Mouse (Mus musculus) forebrain, postnatal 0 days (tissue): ENCODE data around the gene Sh3bp4. TPM values are rescaled to one million over a fixed set of nuclear protein-coding genes. Genes with fewer than 3 reads are reported as not detected.

Experiments
- ATAC-seq: fragments of 200-750 bp; cut with Nextera tagmentation; 2 replicates; pipeline ENCODE4 v1.8.0; 2017; ENCODE audit warnings: mild to moderate bottlenecking, moderate library complexity
- DNase-seq: peaks from one replicate; pipeline ENCODE4 v3.0.0-alpha.2; 2015
- H3K27ac ChIP-seq: fragments of 300-500 bp; sonication (generic); 2 replicates; pipeline ENCODE4 v1.5.1; 2014; ENCODE audit warnings: low read depth, mild to moderate bottlenecking, antibody characterized with exemption, low read length, moderate library complexity, mixed read lengths
- H3K27me3 ChIP-seq: fragments of 300-500 bp; sonication (generic); 2 replicates; pipeline ENCODE4 v1.6.1; 2014; ENCODE audit warnings: mild to moderate bottlenecking, low read length, mixed read lengths; ENCODE audit not compliant: insufficient read depth
- H3K36me3 ChIP-seq: fragments of 300-500 bp; sonication (generic); 2 replicates; pipeline ENCODE4 v1.6.1; 2014; ENCODE audit warnings: mild to moderate bottlenecking, moderate library complexity; ENCODE audit not compliant: insufficient read depth
- H3K4me1 ChIP-seq: fragments of 300-500 bp; sonication (generic); 2 replicates; pipeline ENCODE4 v1.6.1; 2014; ENCODE audit warnings: antibody characterized with exemption; ENCODE audit not compliant: insufficient read depth
- H3K4me2 ChIP-seq: fragments of 300-500 bp; sonication (generic); 2 replicates; pipeline ENCODE4 v1.6.1; 2014; ENCODE audit warnings: low read depth, mild to moderate bottlenecking, moderate library complexity
- H3K4me3 ChIP-seq: fragments of 300-500 bp; sonication (generic); 2 replicates; pipeline ENCODE4 v1.5.1; 2014; ENCODE audit warnings: low read depth, low read length, mixed read lengths
- H3K9ac ChIP-seq: fragments of 300-500 bp; sonication (generic); 2 replicates; pipeline ENCODE4 v1.6.1; 2014; ENCODE audit warnings: mild to moderate bottlenecking
- H3K9me3 ChIP-seq: fragments of 300-500 bp; sonication (generic); 2 replicates; pipeline ENCODE4 v1.6.1; 2016; ENCODE audit warnings: low read length
- CTCF ChIP-seq: sonication (generic); IDR thresholded peaks from 2 replicates; pipeline ENCODE4 v1.5.1; 2016; ENCODE audit warnings: antibody characterized with exemption, control low read depth, low read depth
- WGBS: fragments of 180-500 bp; shearing (Covaris S2); extraction: QIAGEN DNeasy Blood & Tissue Kit; methylation state at CpG from one replicate; pipeline ENCODE4 v1.1.7; 2014; 5-methylcytosine and 5-hydroxymethylcytosine counted together
- polyA plus RNA-seq: library from polyadenylated mRNA; unstranded; fragments of >200 nt; fragmentation: Nextera tagmentation; extraction: Ambion mirVana; gene quantifications from 2 replicates; pipeline ENCODE4 v1.2.1, GENCODE M21; 2015
- total RNA-seq: library from RNA; depleted of rRNA; stranded (reverse); fragments of >200 nt; gene quantifications from 2 replicates; pipeline ENCODE4 v1.2.3, GENCODE M21; 2014

Gene Sh3bp4
- total and polyA plus RNA-seq, 2 experiments from 2014 or later, result 18.9 to 29.0 TPM

DNA sequence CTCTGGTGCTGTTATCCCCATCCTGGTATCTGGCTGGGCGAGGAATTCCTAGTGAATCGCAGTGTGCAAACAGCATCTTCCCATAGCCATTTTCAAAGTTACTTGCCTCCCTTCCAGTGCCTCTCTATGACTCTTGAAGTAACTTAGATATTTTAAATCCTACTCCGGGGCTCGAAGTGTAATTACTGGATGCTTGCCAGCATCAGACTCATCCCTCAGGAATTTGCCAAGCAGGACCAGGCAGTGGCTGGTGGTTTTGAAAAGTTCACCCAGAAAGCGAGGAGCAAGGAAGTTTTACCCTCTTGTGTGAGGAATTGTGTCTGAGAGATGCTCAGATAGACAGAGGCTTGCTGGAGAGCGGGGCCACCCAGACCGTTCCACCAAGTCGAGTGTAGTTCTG is 51.3 kb downstream of the Sh3bp4 start:
- TF ChIP-seq CTCF, result no peak
- WGBS, result 55% methylated on average over 8 of the region's 8 CpGs
- DNase-seq, result no peak
- ATAC-seq, result no peak
- no peak overlapping the region for H3K4me2 ChIP-seq
- no peak overlapping the region for H3K27ac ChIP-seq
- H3K36me3 ChIP-seq, result no peaks in the 10 kb centered on the region
- no peak overlapping the region for H3K4me3 ChIP-seq
- no peaks in the 10 kb centered on the region for H3K4me1 ChIP-seq
- no peaks in the 10 kb centered on the region for H3K27me3 ChIP-seq
- no peak overlapping the region for H3K9ac ChIP-seq
- H3K9me3 ChIP-seq, result no peaks in the 10 kb centered on the region

DNA sequence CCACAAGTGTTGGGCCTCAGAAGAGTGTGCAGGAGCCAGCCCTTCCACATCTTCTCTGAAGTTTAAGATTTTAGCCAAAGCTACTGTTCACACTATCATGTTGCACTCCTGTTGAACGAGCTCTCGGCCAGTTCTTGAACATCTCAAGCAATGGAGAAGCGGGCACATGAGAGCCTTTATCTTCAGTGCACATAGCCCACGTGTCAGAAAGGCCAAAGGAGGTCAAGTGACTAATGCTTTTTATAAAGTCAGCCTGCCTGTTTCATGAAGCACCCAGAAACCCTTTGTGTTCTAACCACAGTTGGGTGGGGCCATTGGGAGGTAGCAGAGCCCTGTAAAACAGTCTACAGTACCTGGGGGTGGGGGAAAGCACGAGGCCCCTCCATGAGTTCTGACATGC is 52.2 kb downstream of the Sh3bp4 start:
- 85% methylated on average over 5 of the region's 5 CpGs for WGBS

DNA sequence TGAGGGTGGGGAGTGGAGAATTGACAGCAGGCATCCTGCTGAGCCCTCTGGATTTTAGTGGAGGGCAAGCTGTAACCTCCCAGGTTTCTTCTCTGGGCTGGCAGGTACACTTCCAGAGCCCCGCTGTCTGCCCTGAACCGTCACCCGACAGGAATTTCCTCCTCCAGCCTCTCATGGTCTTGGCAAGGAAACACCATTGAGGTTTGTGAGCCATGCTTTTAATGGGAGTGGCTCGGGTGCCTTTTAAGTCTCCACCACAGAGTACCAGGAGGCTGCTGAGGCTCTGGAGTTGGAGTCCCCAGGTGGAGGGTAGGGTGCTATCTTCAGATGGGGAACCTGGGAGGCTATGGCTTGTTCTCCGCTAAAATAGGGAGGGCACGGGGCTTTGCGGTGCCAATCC is 53.9 kb downstream of the Sh3bp4 start:
- DNase-seq (no peak), ATAC-seq (no peak)
- WGBS, result 86% methylated on average over 7 of the region's 7 CpGs
- H3K4me2 ChIP-seq, result no peak overlapping the region
- H3K36me3 ChIP-seq, result no peaks in the 10 kb centered on the region
- TF ChIP-seq CTCF, result no peak
- H3K27me3 ChIP-seq, result no peaks in the 10 kb centered on the region
- no peak overlapping the region for H3K9ac ChIP-seq
- H3K9me3 ChIP-seq, result no peaks in the 10 kb centered on the region
- H3K4me1 ChIP-seq, result no peaks in the 10 kb centered on the region
- H3K27ac ChIP-seq, result no peak overlapping the region
- no peak overlapping the region for H3K4me3 ChIP-seq

More for the DNA sequence above, 52.2 kb downstream of the Sh3bp4 start:
- Histone ChIP-seq H3K27ac (no peak overlapping the region), H3K9me3 (no peaks in the 10 kb centered on the region), H3K4me3 (no peak overlapping the region), H3K4me2 (no peak overlapping the region), H3K27me3 (no peaks in the 10 kb centered on the region), H3K4me1 (no peaks in the 10 kb centered on the region), H3K9ac (no peak overlapping the region), H3K36me3 (no peaks in the 10 kb centered on the region)
- DNase-seq, result no peak
- no peak for TF ChIP-seq CTCF
- no peak for ATAC-seq

DNA sequence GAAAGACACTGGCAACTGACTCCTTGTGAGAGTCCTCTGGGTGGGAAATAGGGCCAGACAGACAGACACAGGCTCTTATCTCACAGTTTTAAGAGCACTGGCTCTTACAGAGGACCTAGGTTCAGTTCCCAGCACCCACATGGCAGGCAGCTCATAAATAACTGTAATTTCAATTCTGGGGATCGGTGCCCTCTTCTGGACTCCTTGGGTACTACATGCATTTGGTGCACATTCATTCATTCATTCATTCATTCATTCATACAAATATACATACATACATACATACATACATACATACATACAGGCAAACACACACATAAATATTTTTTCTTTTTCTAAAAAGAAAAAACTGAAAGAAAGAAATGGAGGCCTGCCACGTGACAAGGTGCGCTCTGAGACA is 56.9 kb downstream of the Sh3bp4 start:
- no peak; the same call in 1 of the 2 replicates for TF ChIP-seq CTCF
- no peak for ATAC-seq
- 99% methylated on average over 3 of the region's 3 CpGs for WGBS

DNA sequence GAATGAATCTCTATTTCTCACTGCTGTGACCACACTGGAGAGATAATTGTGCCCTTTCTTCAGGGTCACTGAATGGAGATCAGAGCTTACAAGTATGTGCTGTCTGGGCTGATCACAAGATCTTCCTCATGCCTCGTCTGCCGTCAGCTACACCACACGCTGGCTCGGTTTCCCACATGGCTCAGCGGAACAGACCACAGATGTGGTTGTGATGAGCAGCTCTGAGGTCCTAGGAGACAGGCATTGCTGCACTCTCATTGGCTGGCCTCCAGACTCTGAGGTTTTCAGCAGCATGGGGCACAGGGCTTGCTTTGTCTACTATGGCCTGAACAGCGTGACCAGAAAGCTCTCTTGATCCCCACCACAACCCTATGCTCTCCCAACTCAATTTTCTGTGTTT is 60.2 kb downstream of the Sh3bp4 start:
- DNase-seq (no peak), ATAC-seq (no peak)
- H3K27me3 ChIP-seq, result no peaks in the 10 kb centered on the region
- no peak overlapping the region for H3K4me2 ChIP-seq
- no peak overlapping the region for H3K4me3 ChIP-seq
- H3K36me3 ChIP-seq, result no peaks in the 10 kb centered on the region
- no peak overlapping the region for H3K9ac ChIP-seq
- no peak for TF ChIP-seq CTCF
- no peaks in the 10 kb centered on the region for H3K4me1 ChIP-seq
- 72% methylated on average over 6 of the region's 6 CpGs for WGBS
- H3K9me3 ChIP-seq, result no peaks in the 10 kb centered on the region
- H3K27ac ChIP-seq, result no peak overlapping the region

More for the DNA sequence above, 56.9 kb downstream of the Sh3bp4 start:
- Histone ChIP-seq H3K9ac (no peak overlapping the region), H3K27me3 (no peaks in the 10 kb centered on the region), H3K36me3 (no peaks in the 10 kb centered on the region), H3K4me2 (no peak overlapping the region), H3K9me3 (no peaks in the 10 kb centered on the region), H3K4me1 (no peaks in the 10 kb centered on the region), H3K4me3 (no peak overlapping the region), H3K27ac (no peak overlapping the region)
- DNase-seq, result no peak

DNA sequence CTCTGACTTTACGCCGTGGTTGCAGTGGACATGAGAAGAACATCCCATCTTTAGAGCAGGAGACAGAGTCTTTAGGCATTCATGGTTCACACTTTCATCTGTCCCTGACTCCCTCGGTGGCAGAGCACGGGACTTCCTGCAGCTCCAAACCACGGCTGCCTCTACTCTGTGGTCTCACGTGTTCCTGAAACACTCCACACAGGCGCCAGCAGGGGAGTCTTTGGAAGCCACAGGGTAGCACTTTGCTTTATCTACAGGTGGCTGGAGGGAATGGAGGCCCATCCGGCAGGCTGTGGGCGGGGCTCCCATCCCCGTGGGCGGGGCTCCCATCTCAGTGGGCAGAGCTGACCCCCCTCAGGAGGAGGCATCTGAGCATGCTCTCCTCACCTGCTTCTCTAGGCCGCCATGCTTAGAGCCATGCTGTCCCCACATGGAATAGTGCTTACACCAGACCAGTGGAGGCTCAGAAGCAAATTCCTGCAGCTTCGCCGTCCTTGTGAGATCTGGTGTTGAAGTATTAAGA is 60.9 kb downstream of the Sh3bp4 start:
- WGBS, result 82% methylated on average over 14 of the region's 14 CpGs
- Histone ChIP-seq H3K9me3 (no peaks in the 10 kb centered on the region), H3K4me2 (no peak overlapping the region), H3K27me3 (no peaks in the 10 kb centered on the region), H3K27ac (no peak overlapping the region), H3K9ac (no peak overlapping the region), H3K4me1 (no peaks in the 10 kb centered on the region), H3K36me3 (no peaks in the 10 kb centered on the region), H3K4me3 (no peak overlapping the region)
- ATAC-seq (no peak), DNase-seq (no peak)
- TF ChIP-seq CTCF, result no peak

DNA sequence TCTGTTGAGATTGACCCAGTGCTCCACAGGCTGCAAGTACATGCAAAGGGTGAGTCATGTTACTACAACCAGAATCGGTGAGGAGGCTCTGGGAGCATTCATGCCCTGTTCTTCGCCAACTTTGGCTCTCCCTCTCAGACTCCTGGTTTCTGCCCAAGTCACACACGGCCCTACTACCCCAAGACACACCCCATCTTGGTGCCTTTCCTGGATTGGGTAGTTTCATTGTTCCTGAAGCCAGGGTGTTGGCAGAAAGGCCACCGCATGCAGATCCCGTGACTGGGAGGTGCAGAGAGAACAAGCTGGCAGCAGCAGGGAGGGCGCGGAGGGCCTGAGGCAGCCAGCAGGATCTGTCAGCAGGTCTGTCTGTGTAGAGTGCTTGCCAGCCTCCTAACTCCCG is 61.5 kb downstream of the Sh3bp4 start:
- H3K9ac ChIP-seq, result no peak overlapping the region
- H3K4me1 ChIP-seq, result peaks cover 6% of the 10 kb centered on the region; the same call in 1 of the 2 replicates
- ATAC-seq, result peak; percentile 53; the same call in 1 of the 2 replicates
- no peaks in the 10 kb centered on the region for H3K36me3 ChIP-seq
- TF ChIP-seq CTCF, result no peak
- H3K4me3 ChIP-seq, result no peak overlapping the region
- peak; percentile 26 for DNase-seq
- H3K27me3 ChIP-seq, result no peaks in the 10 kb centered on the region
- no peaks in the 10 kb centered on the region for H3K9me3 ChIP-seq
- WGBS, result 62% methylated on average over 8 of the region's 8 CpGs
- H3K27ac ChIP-seq, result no peak overlapping the region
- H3K4me2 ChIP-seq, result no peak overlapping the region
